Mouse (Mus musculus): Measurements from ENCODE around the gene Bax. TPM values are rescaled to one million over a fixed set of nuclear protein-coding genes. Genes with fewer than 3 reads are reported as not detected.

The Bax gene
- polyA plus RNA-seq (2014; fragmentation: Nextera tagmentation; extraction: Ambion mirVana): 107 and 215 TPM in 2 replicates

- peak within 1 kb of the TSS; percentile 89 for H3K4me2 ChIP-seq (ENCODE audit: low read depth, low read length)
- H3K27ac ChIP-seq (ENCODE audit: low read depth, low read length): 0 out of 2 replicates have a peak within 1 kb of the TSS, but pooled peaks have one; percentile 60
- WGBS: under 1% methylated on average over 58 of the region's 58 CpGs
- H3K27me3 ChIP-seq (ENCODE audit: control insufficient read depth, insufficient read depth, low read length): no peaks in the 10 kb centered on the region
- no peaks in the 10 kb centered on the region for H3K9me3 ChIP-seq (ENCODE audit: control insufficient read depth, low read length)
- H3K4me1 ChIP-seq (ENCODE audit: control insufficient read depth, insufficient read depth, low read length): peaks cover 13% of the 10 kb centered on the region
- peak; percentile 73 for ATAC-seq (ENCODE audit: low read depth)
- peak within 1 kb of the TSS; percentile 78 for H3K9ac ChIP-seq (replicated peaks; ENCODE audit: low read depth, low read length)
- peaks cover 15% of the 10 kb centered on the region; the same call in 1 of the 2 replicates for H3K36me3 ChIP-seq (ENCODE audit: control insufficient read depth, insufficient read depth, low read length)
- H3K4me3 ChIP-seq (ENCODE audit: low read depth, low read length): peak within 1 kb of the TSS; percentile 85
These were observed at the start of gene Bax for GRCm38 (mm10) chr7:45466283-45467089. Bax (minus strand) TSS chr7:45466898.

DNA sequence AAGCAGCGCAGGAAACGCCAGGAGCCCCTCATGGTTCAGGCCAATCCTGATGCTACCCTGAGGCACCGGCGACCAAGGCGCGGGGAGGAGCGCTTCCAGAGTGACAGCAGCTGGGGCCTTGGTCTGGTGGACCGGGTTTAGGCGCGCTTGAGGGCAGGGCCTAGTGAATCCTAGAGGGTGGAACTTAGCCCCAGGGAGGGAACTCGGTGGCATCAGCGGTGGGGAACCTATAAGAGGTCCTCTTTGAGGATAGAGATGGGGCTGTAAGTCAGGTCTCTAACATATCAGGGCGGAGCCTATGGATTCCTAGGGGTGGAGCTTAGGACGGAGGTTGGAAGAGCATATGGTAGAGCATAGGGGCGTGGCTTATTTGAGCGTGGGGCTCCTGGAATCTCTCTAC lies 48.7 kb upstream of the Bax start:
- 35% methylated on average over 16 of the region's 16 CpGs for WGBS
- Histone ChIP-seq H3K4me3 (ENCODE audit: low read depth, low read length) (no peak overlapping the region), H3K27me3 (ENCODE audit: control insufficient read depth, insufficient read depth, low read length) (no peaks in the 10 kb centered on the region), H3K36me3 (ENCODE audit: control insufficient read depth, insufficient read depth, low read length) (no peaks in the 10 kb centered on the region), H3K27ac (ENCODE audit: low read depth, low read length) (no peak overlapping the region), H3K9me3 (ENCODE audit: control insufficient read depth, low read length) (no peaks in the 10 kb centered on the region), H3K4me1 (ENCODE audit: control insufficient read depth, insufficient read depth, low read length) (no peaks in the 10 kb centered on the region), H3K9ac (replicated peaks; ENCODE audit: low read depth, low read length) (no peak overlapping the region), H3K4me2 (ENCODE audit: low read depth, low read length) (no peak overlapping the region)
- no peak for ATAC-seq (ENCODE audit: low read depth)

DNA sequence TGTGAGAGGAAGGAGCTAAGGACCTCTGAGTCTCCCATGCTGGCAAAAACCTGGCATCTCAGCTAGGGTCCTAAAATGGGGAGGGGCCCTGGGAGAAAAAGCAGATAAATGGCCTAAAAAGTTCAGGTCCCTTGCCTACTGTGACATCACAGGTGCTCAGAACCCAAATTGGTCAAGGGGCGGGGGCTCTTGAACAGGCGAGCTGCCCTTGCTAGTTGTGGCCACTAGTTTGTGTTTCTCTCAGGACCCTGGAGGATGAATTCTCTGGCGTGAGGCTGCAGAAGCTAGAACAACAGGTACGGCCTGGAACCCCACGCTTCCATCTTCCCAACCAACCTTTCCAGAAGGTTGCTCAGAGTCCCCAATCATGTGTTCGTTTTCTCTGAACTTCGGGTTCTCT lies 47.7 kb upstream of the Bax start:
- Histone ChIP-seq H3K4me2 (ENCODE audit: low read depth, low read length) (no peak overlapping the region), H3K36me3 (ENCODE audit: control insufficient read depth, insufficient read depth, low read length) (no peaks in the 10 kb centered on the region), H3K4me1 (ENCODE audit: control insufficient read depth, insufficient read depth, low read length) (peaks cover 3% of the 10 kb centered on the region), H3K9ac (replicated peaks; ENCODE audit: low read depth, low read length) (no peak overlapping the region), H3K4me3 (ENCODE audit: low read depth, low read length) (no peak overlapping the region), H3K27ac (ENCODE audit: low read depth, low read length) (no peak overlapping the region), H3K27me3 (ENCODE audit: control insufficient read depth, insufficient read depth, low read length) (no peaks in the 10 kb centered on the region), H3K9me3 (ENCODE audit: control insufficient read depth, low read length) (no peaks in the 10 kb centered on the region)
- 89% methylated on average over 7 of the region's 7 CpGs for WGBS
- ATAC-seq (ENCODE audit: low read depth): no peak

DNA sequence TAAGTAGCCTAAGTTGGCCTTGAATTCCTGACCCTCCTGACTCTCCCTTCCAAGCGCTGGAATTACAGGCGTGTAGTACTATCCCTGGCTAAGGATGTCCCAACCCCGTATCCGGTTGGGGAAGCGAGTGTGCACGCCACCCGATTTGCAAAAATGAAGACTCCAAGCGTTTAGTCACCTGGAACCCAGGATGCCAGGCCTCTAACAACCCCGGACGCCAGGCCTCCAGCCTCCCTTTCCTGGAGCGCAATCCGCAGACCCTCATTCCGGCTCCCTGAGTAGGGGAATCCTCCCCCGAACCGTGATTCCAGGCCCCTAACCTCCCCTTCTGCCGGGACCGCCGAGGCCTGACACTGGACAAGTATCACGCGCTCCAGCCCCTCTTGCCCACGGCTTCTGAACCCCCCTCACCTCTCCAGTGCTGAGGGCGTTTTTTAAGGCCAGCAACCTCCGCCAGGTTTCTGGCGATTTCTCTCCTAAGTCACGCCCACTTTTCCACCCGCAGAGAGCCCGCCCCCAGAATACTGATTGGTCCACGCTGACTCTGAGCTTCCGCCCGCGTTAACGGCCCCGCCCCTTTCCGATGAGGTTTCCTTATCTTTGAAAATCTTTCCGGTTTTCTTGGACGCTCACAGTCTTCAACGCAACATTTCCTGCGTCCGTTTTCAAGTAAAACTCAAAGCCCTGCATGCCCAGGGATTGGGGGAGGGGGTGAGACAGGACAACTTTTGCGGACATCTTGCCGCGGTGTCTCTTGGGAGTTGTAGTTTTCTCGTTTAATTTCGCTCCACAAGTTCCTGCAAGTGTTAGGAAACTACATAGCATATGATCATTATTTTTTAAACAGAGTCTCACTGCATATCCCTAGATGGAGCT lies 43.5 kb upstream of the Bax start, which contains the start of gene Nucb1:
Gene Nucb1 (minus strand): TSS at position 495 of the 876 bp plus-strand sequence.
- peak; percentile 92 for ATAC-seq (ENCODE audit: low read depth)
- Histone ChIP-seq H3K4me3 (ENCODE audit: low read depth, low read length) (peak within 1 kb of the TSS; percentile 68), H3K9ac (replicated peaks; ENCODE audit: low read depth, low read length) (peak within 1 kb of the TSS; percentile 76), H3K27ac (ENCODE audit: low read depth, low read length) (peak within 1 kb of the TSS; percentile 8), H3K4me2 (ENCODE audit: low read depth, low read length) (peak within 1 kb of the TSS; percentile 97), H3K27me3 (ENCODE audit: control insufficient read depth, insufficient read depth, low read length) (no peaks in the 10 kb centered on the region), H3K4me1 (ENCODE audit: control insufficient read depth, insufficient read depth, low read length) (peaks cover 10% of the 10 kb centered on the region), H3K9me3 (ENCODE audit: control insufficient read depth, low read length) (no peaks in the 10 kb centered on the region), H3K36me3 (ENCODE audit: control insufficient read depth, insufficient read depth, low read length) (no peaks in the 10 kb centered on the region)
- WGBS: under 1% methylated on average over 44 of the region's 44 CpGs

GRCm38 (mm10) chr7:45509181-45509882 lies 42.6 kb upstream of the Bax start:
- H3K36me3 ChIP-seq (ENCODE audit: control insufficient read depth, insufficient read depth, low read length): no peaks in the 10 kb centered on the region
- ATAC-seq (ENCODE audit: low read depth): no peak; the same call in none of the 2 replicates
- H3K4me1 ChIP-seq (ENCODE audit: control insufficient read depth, insufficient read depth, low read length): peaks cover 10% of the 10 kb centered on the region
- H3K9me3 ChIP-seq (ENCODE audit: control insufficient read depth, low read length): no peaks in the 10 kb centered on the region
- H3K27me3 ChIP-seq (ENCODE audit: control insufficient read depth, insufficient read depth, low read length): no peaks in the 10 kb centered on the region
- peak overlapping the region; percentile 97 for H3K4me2 ChIP-seq (ENCODE audit: low read depth, low read length)
- WGBS: 37% methylated on average over 19 of the region's 19 CpGs
- H3K27ac ChIP-seq (ENCODE audit: low read depth, low read length): peak overlapping the region; percentile 8; the same call in 1 of the 2 replicates
- H3K9ac ChIP-seq (replicated peaks; ENCODE audit: low read depth, low read length): peak overlapping the region; percentile 76
- H3K4me3 ChIP-seq (ENCODE audit: low read depth, low read length): peak overlapping the region; percentile 68

DNA sequence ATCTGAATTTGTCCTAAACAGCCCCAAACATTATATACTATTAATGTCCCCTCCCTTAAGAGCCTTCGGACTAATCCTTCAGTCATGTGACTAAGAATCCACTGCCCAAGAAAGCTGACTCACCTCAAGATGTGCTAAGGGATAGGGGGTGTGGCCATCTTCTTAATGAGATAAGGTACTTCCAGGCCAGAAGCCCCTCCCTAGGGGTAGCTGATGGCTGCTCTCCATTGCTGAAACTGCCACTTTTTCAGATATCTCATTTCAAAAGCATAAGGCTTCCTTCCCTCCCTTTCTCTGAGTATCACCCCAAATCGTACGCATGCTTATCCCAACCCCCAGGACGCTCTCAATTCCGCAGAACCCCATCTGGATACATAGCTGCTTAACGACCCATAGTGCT lies 41.9 kb upstream of the Bax start:
- Histone ChIP-seq H3K9me3 (ENCODE audit: control insufficient read depth, low read length) (no peaks in the 10 kb centered on the region), H3K4me2 (ENCODE audit: low read depth, low read length) (no peak overlapping the region; the same call in 1 of the 2 replicates), H3K27ac (ENCODE audit: low read depth, low read length) (no peak overlapping the region), H3K36me3 (ENCODE audit: control insufficient read depth, insufficient read depth, low read length) (no peaks in the 10 kb centered on the region), H3K4me1 (ENCODE audit: control insufficient read depth, insufficient read depth, low read length) (peaks cover 10% of the 10 kb centered on the region), H3K27me3 (ENCODE audit: control insufficient read depth, insufficient read depth, low read length) (no peaks in the 10 kb centered on the region), H3K4me3 (ENCODE audit: low read depth, low read length) (no peak overlapping the region), H3K9ac (replicated peaks; ENCODE audit: low read depth, low read length) (no peak overlapping the region)
- 82% methylated on average over 6 of the region's 6 CpGs for WGBS
- no peak for ATAC-seq (ENCODE audit: low read depth)

DNA sequence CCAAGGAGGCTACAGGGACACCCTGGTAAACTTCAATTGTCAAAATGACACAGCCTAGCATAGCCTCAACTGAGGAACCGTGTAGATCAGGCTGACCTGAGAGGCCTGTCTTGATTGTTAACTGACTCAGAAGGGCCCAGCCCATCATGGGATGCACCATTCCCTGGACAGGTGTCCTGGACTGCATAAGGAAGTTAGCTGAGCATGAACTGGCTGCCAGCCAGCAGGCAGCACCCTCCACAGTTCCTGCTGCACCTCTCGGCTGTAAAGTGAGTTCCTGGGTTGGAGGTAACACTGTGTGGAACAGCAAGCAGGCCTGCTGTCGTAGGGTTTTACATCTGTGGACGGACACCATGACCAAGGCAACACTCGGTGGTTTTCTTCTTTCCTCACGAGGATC lies 40.9 kb upstream of the Bax start:
- no peak overlapping the region for H3K27ac ChIP-seq (ENCODE audit: low read depth, low read length)
- no peak for ATAC-seq (ENCODE audit: low read depth)
- H3K4me2 ChIP-seq (ENCODE audit: low read depth, low read length): no peak overlapping the region
- peaks cover 10% of the 10 kb centered on the region for H3K4me1 ChIP-seq (ENCODE audit: control insufficient read depth, insufficient read depth, low read length)
- H3K27me3 ChIP-seq (ENCODE audit: control insufficient read depth, insufficient read depth, low read length): no peaks in the 10 kb centered on the region
- H3K9ac ChIP-seq (replicated peaks; ENCODE audit: low read depth, low read length): no peak overlapping the region
- 91% methylated on average over 6 of the region's 6 CpGs for WGBS
- H3K9me3 ChIP-seq (ENCODE audit: control insufficient read depth, low read length): no peaks in the 10 kb centered on the region
- 0 out of 2 replicates have a peak, but pooled peaks cover 2% of the 10 kb centered on the region for H3K36me3 ChIP-seq (ENCODE audit: control insufficient read depth, insufficient read depth, low read length)
- no peak overlapping the region for H3K4me3 ChIP-seq (ENCODE audit: low read depth, low read length)

DNA sequence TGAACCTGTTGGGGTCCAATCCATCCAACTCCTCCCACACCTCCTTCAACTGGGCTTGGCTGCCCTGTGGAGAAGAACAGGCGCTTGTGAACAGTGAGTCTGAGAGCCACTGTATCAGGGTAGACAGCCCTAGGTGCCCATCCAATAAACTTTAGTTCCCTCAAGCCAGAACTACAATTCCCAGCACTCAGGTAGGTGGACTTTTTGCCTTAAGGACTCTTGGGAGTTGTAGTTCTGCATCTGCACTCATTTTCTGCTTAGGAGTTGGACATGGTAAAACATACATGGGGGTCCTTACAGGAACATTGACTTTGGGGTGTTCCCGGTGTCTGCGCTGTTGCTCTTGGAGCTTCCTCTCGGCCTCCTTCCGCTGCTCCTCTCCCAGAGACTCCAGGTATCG lies 31.7 kb upstream of the Bax start:
- Histone ChIP-seq H3K4me3 (ENCODE audit: low read depth, low read length) (no peak overlapping the region), H3K9ac (replicated peaks; ENCODE audit: low read depth, low read length) (no peak overlapping the region), H3K4me1 (ENCODE audit: control insufficient read depth, insufficient read depth, low read length) (no peaks in the 10 kb centered on the region), H3K4me2 (ENCODE audit: low read depth, low read length) (no peak overlapping the region), H3K27me3 (ENCODE audit: control insufficient read depth, insufficient read depth, low read length) (no peaks in the 10 kb centered on the region), H3K36me3 (ENCODE audit: control insufficient read depth, insufficient read depth, low read length) (peaks cover 51% of the 10 kb centered on the region), H3K9me3 (ENCODE audit: control insufficient read depth, low read length) (no peaks in the 10 kb centered on the region), H3K27ac (ENCODE audit: low read depth, low read length) (no peak overlapping the region)
- ATAC-seq (ENCODE audit: low read depth): no peak
- 99% methylated on average over 6 of the region's 6 CpGs for whole genome bisulfite sequencing

Data from neural tube, embryonic 14.5 days (tissue).